Mouse (Mus musculus): ENCODE data around the gene Clec16a.

DNA sequence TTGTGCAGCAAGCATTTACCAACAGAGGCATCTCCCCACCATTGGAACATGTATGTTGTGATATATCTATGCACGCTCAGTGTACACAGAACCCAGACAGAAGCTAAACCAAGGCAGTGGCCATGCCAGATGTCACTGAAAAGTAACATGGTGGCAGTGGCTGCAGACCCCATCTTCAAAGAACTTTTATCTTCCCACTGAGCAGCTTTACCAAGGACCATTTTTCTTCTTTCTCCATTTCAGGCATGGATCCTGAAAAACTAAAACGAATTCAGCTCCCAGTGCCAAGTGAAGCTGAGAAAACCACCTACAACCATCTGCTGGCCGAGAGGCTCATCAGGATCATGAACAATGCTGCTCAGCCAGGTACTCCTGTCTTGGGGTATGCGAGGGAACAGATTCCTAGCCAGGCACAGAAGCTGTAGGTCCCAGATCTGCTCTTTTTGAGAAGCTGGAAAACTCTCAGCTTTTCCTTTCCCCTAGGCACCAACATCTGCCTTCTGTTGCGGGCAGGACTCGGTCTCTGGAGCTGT, 82.1 kb downstream of the Clec16a start:
- TF ChIP-seq CTCF (IDR thresholded peaks at IDR 0.05; ENCODE audit: low read depth) (no peak), EP300 (IDR thresholded peaks at IDR 0.05; ENCODE audit: low read depth) (no peak)

Measured in liver, embryonic 14.5 days (tissue).